Mouse (Mus musculus) R1 (cell line): ENCODE data around the gene Tspan17.

Experiments
- DNase-seq: peaks from one replicate; pipeline ENCODE4 v3.0.0-alpha.2; 2018; ENCODE audit warnings: low read depth, low spot score

Tspan17 gene

DNA sequence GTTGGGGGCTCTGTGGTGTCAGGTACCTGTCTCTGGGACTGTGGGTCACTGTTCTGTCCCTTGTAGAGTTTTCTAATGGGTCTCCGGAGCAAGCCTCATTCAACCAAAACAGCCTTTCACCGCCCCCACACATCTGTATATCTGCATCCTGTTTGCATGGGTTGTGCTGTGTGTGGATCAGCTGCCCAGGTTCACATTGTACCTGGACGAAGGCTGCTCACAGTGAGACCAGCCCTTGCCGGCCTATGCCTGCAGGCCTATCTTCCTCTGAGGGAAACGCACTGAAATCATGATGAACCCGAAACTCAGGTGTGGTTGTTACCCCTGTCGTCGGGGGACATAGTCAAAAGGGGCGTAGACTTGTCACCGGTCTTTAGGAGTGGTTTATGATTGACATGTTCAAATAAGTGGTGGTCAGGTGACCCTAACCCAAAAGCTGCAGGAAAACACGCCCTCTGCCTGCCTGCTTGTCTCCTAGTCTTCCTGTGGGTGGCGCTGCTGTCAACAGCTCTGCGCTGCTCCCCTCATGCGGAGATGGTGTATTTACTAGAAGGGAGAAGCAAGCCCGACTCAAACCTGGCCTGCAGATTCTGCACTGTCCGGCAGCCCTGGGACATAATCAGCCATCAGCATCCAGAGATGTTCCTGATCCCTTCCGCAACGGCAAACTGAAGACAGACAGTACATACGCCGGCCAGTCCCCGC lies 16.1 kb downstream of the Tspan17 start:
- DNase-seq = peak; percentile 75

DNA sequence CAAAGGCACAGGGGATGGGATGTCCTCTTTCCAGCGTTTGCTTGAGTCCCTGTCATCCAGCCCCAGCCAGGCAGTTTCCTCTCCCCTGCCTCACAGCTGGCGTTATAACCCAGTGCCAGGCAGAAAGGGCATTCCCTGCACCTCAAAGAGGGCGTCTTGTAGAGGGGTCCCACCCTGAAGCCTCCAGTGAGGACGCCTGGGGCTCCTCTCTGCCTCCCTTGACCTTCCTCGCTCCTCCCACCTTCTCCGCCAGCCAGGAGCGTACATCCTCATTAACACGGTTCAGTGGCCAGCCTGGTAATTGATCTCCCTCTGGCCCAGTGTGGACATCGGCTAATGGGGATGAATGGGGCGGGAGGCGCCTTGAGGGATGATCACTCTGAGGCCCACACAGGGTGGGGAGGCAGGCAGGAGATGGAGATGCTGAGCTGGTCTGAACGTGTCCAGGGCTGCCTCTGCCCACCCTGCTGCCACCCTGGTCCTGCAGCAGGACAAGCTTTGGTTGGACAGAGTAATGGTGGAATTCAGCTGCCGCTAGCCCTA lies 17.3 kb downstream of the Tspan17 start:
- DNase-seq = no peak

DNA sequence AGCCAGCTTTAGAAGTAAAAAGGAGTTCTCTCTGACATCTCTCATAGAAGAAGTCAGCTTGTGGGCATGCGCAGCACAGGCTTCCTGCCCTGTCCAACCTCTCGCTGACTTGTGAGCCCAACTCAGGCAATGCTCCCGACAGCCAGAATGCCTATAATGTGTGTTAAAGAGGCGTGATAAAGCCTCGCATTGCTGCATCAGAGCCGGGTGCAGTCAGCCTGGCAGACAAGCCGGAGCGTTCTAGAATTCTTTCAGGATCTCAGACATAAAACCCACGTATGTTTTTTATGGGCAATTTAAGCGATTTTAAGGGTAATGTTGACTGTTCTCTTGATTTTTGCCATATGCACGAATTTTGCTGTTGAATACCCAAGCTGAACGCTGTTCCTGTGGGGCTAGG lies 18.9 kb downstream of the Tspan17 start:
- DNase-seq = no peak

DNA sequence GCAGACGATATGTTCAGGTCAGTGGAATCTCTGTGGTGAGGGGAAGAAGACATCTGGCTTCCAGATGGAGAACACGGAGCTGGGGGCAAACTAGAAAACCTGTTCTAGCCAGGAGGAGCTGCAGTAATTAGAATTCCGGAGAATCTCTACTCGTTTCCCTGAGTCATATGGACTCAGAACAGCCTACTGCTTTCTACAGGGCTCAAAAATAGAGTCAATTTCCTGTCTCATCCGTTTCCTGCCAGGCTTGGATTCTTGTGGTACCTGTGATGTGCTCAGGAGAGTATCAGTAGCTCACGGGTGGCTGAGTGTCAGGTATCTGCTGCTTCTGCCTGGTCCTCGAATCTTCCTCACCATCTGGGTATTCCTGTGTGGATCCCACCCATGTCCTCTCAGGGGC lies 22.3 kb downstream of the Tspan17 start:
- no peak for DNase-seq

DNA sequence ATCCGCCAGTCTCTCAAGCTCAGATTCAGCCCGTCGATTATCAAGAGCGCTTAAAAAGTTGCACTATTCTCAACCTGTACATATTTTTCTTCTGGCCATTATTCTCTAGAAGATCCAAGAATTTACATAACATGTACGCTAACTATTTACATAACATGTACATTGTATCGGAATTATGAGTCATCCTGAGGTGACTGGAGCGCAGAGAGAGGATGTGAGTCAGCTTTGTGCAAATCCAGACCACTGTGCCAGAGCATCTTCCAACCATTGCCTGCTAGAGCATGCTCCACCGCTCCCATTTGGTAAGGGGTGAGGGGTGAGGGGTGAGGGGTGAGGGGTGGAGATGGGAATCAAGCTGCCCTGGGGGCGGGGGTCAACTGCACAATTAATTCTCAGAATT lies 24.2 kb downstream of the Tspan17 start:
- no peak for DNase-seq

DNA sequence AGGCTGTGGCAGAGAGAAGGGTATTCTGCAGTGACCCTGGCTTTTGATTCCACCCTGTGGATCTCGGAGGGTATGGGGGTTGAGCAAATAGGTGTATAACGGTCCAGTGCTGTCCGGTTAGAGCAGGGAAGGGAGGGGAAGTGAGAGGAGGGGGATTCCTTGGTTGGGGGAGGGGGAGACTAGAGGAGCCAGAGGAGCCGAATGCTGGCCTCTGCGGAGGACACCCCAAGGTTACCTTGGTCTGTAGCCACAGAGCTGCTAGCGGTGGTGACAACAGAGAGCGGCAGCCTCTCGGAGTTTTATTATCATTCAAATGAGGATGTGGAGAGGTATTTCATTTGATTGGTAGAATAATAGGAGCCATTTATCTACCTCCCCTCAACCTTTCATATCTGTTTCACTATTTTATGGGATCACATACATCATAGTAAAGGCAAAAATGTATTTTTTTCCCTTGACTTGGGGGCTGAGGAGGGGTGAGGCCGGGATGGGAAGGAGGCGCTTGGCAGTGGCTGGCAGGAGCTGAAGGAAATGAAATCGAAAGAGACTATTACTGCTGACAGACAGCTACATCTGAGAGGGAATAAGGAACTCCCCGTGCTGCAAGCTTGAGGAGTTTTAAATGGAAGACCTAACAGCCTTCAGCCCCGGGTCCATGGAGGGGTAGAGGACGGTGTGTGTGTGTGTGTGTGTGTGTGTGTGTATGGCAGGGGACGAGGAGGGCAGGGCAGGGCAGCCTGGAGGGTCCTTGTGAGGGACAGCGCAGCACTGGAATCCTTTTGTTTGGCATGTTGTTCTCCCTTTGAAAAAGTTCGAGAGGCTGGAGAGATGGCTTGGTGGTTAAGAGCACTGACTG lies 29.4 kb downstream of the Tspan17 start:
- DNase-seq = peak; percentile 75

DNA sequence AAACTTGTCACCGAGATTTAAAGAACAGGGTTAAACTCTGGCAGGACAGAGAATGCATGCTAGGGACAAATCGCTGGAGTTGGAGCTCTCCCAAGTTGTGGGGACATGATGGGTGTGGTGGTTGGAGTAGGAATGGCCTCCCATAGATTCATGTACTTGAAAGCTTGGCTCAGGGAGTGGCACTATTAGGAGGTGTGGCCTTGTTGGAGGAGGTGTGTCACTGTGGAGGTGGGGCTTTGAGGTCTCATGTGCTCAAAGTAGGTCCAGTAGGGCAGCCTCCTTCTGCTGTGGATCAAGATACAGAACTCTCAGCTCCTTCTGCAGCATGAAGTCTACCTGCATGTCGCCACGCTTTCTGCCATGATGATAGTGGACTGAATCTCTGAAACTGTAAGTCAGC lies 31.9 kb downstream of the Tspan17 start:
- DNase-seq = peak; percentile 76

DNA sequence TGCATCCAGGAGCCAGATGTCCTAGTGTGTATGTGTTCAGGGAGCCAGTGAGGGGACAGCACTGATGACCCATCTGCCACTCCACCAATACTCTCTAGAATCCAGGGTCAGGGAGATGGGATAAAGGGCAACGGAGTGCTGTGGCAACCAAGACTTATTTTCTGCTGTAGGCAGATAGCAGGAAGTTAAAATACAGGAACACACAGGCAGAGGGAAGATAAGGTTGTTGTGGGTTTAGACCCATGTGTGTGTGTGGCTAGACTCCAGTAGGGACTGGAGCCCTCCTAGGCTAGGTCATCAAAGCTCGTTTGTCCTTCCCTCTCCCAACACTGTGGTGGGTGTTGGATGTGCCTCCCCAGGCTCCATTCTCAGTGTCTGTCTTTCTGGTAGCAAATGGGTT lies 32.8 kb downstream of the Tspan17 start:
- DNase-seq = no peak

DNA sequence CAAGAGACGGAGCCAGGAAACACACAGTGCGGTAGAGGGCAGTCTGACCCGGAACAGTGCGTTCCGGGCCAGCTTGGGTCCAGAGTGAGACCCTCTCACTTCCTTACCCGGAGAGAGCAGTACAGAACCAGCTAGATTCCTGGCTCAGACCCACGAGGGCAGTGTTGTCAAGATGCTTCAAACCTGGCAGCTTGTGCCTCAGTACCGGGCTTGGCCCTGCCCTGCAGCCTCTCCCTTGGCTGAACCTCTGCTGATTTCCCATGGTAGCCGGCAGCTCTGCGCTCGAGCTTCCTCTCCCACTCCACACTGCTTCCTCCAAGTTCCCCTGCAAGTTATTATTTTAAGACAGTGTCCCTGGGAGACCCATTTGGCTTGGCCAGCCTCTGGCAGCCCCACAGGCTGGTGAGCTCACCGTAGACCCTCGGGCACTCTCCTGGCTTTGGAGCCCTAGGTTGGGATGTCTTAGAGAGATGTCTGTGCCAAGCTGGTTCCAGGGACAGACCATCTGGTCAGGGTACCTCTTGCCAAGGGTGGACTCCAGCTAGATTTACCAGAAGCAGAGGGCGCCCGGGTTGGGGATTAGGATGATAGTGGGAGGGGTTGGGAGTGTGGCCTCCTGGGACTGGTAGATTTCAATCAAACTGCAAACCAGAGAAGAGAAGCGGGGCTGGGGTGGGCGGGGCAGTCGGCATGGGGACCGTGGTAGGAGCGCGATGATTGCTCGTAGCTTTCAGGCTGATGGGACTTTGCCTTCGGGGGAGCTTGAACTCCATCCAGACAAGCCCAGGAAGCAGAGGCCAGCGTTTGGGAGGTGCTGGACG lies 35.1 kb downstream of the Tspan17 start:
- peak; percentile 81 for DNase-seq

DNA sequence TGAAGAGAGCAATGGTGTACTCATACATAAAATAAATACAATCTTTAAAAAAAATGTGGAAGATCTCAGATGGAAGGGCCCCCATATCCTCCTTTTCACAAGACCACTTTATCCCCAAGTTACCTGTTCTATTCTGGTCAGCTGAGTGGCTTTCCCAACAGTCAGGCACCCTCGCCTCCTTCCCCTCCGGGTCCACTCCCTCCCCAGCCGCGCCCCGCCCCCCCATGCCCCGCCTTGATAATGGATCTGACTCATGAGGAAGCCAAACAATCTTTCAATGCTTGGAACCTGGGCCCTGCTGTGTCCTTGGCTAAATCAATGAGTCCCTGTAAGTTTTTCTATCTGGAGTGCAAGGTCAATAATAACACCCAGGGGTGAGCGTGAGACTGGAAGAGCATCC lies 38.8 kb downstream of the Tspan17 start:
- no peak for DNase-seq

DNA sequence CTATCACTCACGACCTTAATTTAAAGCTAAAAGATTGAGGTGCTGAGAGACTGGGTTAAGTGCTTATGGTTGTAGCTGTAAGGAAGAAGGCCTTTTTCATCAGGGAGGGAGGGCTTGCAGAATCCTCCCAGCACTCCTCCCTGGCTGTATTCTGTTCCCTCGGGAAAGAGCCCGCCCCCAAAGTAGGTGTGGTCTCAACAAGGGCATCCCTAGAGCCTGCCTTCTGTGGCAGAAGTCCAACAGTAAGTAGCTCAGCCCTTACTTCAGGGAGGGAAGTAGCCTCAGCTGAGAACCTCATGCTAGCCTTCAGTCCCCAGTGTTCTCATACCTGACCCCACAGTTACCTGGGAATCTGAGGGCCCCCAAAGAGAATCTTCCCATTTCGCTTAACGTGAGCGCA lies 39.3 kb downstream of the Tspan17 start:
- peak; percentile 82 for DNase-seq

DNA sequence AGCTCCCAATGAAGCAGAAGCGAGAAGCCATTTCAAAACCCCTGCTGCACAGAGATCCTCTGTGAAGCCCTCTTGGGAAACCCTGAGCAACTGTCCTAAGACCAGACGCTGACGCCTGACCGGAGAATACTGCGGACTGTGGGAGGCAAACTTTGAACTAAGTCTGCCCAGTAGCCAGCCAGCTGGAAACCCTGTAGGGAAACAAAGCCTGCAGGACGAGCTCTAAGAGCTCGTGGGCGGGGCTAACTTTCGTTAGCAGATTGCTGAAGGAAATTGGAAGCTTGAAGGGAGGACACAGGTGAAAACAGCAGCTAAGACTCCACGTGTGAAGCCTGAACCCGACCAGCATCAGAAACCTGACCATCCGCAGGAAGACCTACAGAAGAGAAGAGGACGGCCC lies 40.3 kb downstream of the Tspan17 start:
- peak; percentile 64 for DNase-seq

DNA sequence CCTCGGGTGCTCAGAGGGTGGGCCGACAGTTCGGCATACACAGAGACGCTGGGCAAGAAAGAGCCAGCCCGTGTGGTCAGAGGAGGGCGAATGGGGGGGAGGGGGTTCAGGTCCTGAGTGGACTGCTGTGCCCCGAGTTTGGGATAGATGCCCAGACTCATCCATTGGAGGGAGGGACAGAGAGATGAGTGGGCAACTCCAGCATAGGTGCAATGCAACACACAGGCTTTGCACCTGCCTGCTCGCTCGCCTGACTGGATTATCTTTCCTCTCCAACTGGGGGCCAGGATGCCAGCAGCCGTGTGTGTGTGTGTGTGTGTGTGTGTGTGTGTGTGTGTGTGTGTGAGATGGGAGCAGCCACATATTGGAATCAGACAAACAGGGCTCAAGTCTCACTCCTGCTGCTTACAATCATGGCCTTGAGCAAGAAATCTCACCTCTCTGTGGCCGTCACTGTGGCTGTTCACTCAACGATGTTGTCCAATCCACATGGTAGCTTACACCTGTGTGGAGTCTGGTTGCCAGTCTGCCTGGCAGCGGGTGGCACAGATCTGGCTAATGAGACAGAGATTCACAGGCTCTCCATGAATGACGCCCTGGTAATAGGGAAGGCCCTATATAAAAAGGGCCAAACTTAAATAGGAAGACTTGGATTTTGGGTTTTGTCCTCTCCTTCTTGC lies 47.3 kb downstream of the Tspan17 start:
- no peak for DNase-seq

DNA sequence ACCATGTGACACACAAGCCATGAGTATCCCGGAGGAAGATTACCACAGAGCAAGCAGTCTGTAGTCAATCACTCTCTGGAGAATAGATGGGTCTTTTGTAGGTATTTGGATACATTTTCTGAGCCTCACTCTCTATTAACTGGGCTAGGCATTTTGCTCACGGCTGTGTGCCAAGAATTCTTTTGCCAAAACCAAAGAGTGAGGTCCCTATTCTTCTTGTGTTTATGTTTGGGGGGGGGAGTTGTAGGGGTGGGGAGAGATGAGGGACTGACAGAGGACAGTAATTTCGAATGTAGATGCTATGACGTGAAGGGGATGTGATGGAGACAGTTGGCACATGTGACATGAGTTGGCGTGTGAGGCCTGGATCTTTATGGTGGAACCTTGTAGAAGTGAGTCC lies 47.9 kb downstream of the Tspan17 start:
- DNase-seq = no peak

DNA sequence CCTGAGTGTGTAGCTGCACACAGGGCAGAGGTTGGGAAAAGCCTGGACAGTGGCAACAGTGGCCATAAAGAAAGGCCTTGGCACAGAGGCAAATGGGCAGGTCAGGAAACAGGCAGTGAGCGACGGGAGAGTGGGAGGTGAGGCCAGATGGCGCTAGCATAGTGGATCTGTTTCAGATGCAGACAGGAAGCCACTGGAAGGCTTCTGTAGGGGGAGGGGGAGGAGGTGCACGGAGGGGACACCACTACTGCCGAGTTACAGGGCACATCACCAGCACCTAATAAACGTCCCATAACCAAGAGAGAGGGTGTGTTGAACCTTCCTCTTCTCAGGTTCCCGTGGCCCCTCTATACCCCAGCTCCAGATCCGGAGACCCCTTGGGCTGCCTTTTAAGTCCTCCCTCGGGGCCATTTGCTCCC lies 48.3 kb downstream of the Tspan17 start:
- no peak for DNase-seq

DNA sequence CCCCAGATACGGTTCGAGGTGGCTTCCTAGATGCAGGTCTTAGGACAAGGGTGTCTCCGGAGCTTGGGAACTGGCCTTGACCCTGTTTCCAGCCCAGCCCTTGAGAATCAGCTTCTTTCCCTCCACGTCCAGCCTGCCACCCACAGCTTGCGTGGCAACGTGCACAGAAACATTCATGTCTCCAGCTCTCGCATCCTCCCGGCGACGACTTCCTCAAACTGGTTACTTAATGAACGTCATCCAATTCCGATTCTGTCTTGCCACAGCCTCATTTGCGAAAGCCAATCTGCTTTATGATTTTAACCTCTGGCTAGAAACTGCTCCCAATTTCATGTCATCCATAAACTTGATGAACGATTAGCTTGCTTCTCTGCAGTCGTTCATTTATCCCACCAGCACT lies 49.4 kb downstream of the Tspan17 start:
- no peak for DNase-seq

DNA sequence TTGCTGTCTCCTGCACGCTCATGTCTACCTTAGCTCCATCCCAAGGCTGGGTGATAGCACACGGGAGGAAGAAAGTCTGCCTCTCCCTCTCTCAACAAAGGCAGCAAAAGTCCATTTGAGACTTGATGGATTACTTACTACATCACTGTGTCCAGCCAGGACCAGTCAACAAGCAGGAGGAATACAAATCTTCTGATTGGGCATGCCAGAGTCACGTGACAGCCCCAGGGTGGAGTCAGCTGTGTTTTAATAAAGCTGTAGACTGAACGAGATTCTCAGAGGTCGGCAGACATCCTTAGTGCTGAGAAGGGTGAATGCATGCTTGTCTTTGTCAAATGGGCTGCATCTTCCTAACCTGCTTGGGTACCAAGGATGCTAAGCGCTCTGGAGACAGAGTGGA lies 50.0 kb downstream of the Tspan17 start:
- DNase-seq = peak; percentile 32

DNA sequence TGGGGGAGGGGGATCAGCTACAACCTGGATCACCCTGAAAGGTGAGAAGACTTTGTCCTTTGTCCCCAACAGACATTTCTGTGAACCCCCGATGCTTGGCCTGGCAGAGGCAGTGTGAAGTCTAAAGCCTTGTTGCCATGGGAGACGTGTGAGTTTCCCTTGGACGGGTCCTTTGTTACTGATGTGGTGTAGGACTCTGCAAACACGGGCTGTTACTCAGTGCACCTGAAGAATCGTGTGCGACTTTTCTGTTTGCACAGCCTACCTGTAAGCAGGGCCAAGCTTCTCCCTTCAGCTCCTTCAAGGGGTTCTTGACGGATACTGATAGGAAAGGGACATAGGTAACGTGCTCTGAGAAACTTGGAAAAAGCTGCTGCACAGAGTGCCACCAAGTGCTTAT lies 55.4 kb downstream of the Tspan17 start:
- no peak for DNase-seq
